Mouse (Mus musculus) ES-E14 (cell line): ENCODE results near the gene Dok4.

Experiments used
- HCFC1 ChIP-seq: IDR thresholded peaks from 2 replicates; pipeline ENCODE4 v1.6.1; 2012; ENCODE audit warnings: low read length, inconsistent platforms, borderline replicate concordance; ENCODE audit not compliant: insufficient read depth
- ZNF384 ChIP-seq: IDR thresholded peaks from 2 replicates; pipeline ENCODE4 v1.6.1; 2012; ENCODE audit warnings: low read depth, low read length, inconsistent platforms

DNA sequence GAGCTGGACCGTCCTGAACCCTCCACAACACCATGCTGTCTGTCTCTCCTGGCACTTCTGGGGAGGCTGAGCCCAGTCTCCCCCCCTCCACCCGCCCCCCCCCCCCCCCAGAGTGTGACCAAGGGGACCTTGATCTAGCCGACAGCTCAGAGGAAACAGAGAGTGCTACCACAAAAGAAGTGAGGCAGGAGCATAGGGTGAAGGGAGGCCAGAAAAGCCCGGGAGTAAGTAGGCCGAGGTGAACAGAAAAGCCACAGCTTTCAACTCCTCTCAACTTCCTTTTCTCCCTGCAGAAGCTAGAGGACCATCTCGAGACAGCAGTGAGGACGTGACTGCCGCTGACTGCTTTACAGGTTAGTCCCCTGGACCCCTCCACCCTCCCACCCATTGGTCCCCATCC lies 47.3 kb upstream of the Dok4 start, which contains the start of gene Adgrg5:
- TF ChIP-seq HCFC1 (no peak), ZNF384 (no peak)
